Mouse (Mus musculus) hindbrain, embryonic 12.5 days (tissue): ENCODE data around the gene 1110008L16Rik. TPM values are rescaled to one million over a fixed set of nuclear protein-coding genes. Genes with fewer than 3 reads are reported as not detected.
A peak's percentile ranks its signal among the peaks of the same experiment; 100 is the strongest.
"Not testable (repeated sequence)": the region's sequence is repeated elsewhere in the genome, so short reads cannot be mapped to it uniquely, and the experiment has no call there.

Experiments used
- ATAC-seq: fragments of 200-750 bp; cut with Nextera tagmentation; 2 replicates; pipeline ENCODE4 v1.8.0; 2017; ENCODE audit warnings: moderate TSS enrichment; ENCODE audit not compliant: low FRiP score
- H3K27ac ChIP-seq: fragments of 300-500 bp; sonication (generic); 2 replicates; pipeline ENCODE4 v1.5.1; 2016; ENCODE audit warnings: mild to moderate bottlenecking
- H3K27me3 ChIP-seq: fragments of 300-500 bp; sonication (generic); 2 replicates; pipeline ENCODE4 v1.6.1; 2016; ENCODE audit warnings: mild to moderate bottlenecking
- H3K36me3 ChIP-seq: fragments of 300-500 bp; sonication (generic); 2 replicates; pipeline ENCODE4 v1.6.1; 2016; ENCODE audit warnings: mild to moderate bottlenecking
- H3K4me1 ChIP-seq: fragments of 300-500 bp; sonication (generic); 2 replicates; pipeline ENCODE4 v1.6.1; 2016
- H3K4me2 ChIP-seq: fragments of 300-500 bp; sonication (generic); replicated peaks from 2 replicates; pipeline ENCODE4 v1.6.1; 2016; ENCODE audit warnings: mild to moderate bottlenecking
- H3K4me3 ChIP-seq: fragments of 300-500 bp; sonication (generic); 2 replicates; pipeline ENCODE4 v1.5.1; 2016; ENCODE audit warnings: mild to moderate bottlenecking
- H3K9ac ChIP-seq: fragments of 300-500 bp; sonication (generic); 2 replicates; pipeline ENCODE4 v1.6.1; 2016; ENCODE audit warnings: mild to moderate bottlenecking, moderate library complexity
- H3K9me3 ChIP-seq: fragments of 300-500 bp; sonication (generic); replicated peaks from 2 replicates; pipeline ENCODE4 v1.6.1; 2016; ENCODE audit warnings: mild to moderate bottlenecking
- WGBS: fragments of 180-500 bp; shearing (Covaris S2); methylation state at CpG from one replicate; pipeline ENCODE4 v1.1.7; 2016; 5-methylcytosine and 5-hydroxymethylcytosine counted together
- polyA plus RNA-seq: library from polyadenylated mRNA; unstranded; fragments of >200 nt; fragmentation: Nextera tagmentation; extraction: Ambion mirVana; gene quantifications from 2 replicates; pipeline ENCODE4 v1.2.1, GENCODE M21; 2016

1110008L16Rik gene
- polyA plus RNA-seq, 1 experiment from 2014 or later: 12.0 TPM

DNA sequence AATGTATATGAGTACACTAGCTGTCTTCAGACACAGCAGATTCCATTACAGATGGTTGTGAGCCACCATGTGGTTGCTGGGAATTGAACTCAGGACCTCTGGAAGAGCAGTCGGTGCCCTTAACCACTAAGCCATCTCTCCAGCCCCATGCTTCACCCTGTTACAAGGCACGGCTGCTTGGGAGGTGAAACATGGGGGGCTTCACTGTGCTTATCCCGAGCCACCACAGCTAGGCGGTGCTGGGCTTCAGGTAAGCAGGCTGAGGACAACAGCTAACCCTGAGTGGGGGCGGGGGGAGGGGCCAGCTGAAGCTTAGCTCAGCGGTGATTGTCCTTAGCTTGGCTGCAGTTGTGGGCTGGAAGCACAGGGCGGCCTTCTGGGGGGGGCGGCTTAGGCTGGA is 10.1 kb downstream of the 1110008L16Rik start:
- peaks cover 29% of the 10 kb centered on the region for H3K36me3 ChIP-seq
- no peaks in the 10 kb centered on the region for H3K27me3 ChIP-seq
- no peaks in the 10 kb centered on the region for H3K9me3 ChIP-seq
- no peak overlapping the region for H3K27ac ChIP-seq
- 71% methylated on average over 8 of the region's 8 CpGs for WGBS
- H3K4me3 ChIP-seq: no peak overlapping the region
- H3K9ac ChIP-seq: no peak overlapping the region
- ATAC-seq: no peak
- H3K4me2 ChIP-seq: no peak overlapping the region
- H3K4me1 ChIP-seq: 0 out of 2 replicates have a peak, but pooled peaks cover 3% of the 10 kb centered on the region

DNA sequence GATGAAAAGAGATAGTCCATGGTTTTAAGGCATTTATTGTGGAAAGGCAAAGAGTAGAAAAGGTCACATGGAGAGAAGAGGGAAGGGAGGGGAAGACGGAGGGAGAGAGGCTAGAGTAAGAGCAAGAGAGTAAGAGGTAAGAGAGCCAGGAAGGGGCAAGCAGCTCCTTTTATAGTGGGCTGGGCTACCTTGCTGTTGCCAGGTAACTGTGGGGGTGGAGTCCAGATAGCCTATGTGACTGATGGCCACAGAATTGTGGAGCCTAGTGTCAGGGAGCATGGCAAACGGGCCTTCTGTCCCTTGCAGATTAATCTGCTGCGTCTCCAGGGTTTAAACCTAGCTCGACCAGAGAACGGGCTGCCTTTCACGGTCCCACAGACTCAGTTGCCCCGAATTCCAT is 12.5 kb downstream of the 1110008L16Rik start:
- no peaks in the 10 kb centered on the region for H3K9me3 ChIP-seq
- no peak overlapping the region for H3K4me2 ChIP-seq
- no peaks in the 10 kb centered on the region for H3K4me1 ChIP-seq
- no peak overlapping the region for H3K27ac ChIP-seq
- H3K36me3 ChIP-seq: peaks cover 29% of the 10 kb centered on the region
- WGBS: 89% methylated on average over 7 of the region's 7 CpGs
- H3K27me3 ChIP-seq: no peaks in the 10 kb centered on the region
- ATAC-seq: no peak
- no peak overlapping the region for H3K4me3 ChIP-seq
- H3K9ac ChIP-seq: no peak overlapping the region

DNA sequence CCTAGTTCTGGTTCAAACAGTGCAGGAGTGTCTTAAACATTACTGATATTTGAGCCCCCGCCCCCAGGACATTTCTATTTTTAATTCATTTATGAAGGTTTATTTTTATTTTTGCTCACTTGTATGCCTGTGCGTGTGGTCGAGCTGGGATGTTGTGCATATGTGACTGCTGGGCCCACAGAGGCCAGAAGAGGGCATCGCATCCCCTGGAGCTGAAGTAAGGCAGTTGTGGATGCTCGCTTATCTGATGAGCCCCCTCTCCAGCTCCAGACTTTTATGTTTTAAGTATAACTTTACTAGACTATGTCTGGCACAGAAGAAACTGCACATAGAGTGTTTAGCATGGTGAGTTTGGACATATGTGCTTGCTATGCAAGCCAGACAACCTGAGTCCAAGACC is 14.5 kb downstream of the 1110008L16Rik start:
- H3K36me3 ChIP-seq: peaks cover 20% of the 10 kb centered on the region
- no peak overlapping the region for H3K4me3 ChIP-seq
- H3K4me2 ChIP-seq: no peak overlapping the region
- WGBS: 86% methylated on average over 5 of the region's 5 CpGs
- no peak for ATAC-seq
- no peaks in the 10 kb centered on the region for H3K4me1 ChIP-seq
- H3K27me3 ChIP-seq: no peaks in the 10 kb centered on the region
- no peak overlapping the region for H3K9ac ChIP-seq
- no peak overlapping the region for H3K27ac ChIP-seq
- H3K9me3 ChIP-seq: no peaks in the 10 kb centered on the region

DNA sequence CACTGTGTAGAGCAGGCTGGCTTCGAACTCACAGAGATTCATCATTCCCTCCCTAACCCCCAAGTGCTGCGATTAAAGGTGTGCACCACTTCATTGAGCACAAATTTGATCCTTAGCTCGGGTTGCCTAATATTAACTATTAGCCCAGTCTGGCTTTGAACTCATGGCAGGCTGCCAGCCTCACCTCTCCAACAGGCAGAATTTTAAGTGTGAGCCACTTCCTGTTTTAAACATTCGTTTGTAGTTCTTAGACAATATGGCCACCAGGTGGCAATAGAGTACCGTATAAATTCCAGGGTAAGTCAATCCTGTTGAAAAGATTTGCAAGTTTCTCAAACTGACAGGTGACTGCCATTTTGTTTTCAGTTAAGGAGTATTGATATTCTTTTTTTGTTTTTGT is 15.8 kb downstream of the 1110008L16Rik start:
- H3K27me3 ChIP-seq: no peaks in the 10 kb centered on the region
- WGBS: 45% methylated on average over 5 of the region's 5 CpGs
- ATAC-seq: no peak

DNA sequence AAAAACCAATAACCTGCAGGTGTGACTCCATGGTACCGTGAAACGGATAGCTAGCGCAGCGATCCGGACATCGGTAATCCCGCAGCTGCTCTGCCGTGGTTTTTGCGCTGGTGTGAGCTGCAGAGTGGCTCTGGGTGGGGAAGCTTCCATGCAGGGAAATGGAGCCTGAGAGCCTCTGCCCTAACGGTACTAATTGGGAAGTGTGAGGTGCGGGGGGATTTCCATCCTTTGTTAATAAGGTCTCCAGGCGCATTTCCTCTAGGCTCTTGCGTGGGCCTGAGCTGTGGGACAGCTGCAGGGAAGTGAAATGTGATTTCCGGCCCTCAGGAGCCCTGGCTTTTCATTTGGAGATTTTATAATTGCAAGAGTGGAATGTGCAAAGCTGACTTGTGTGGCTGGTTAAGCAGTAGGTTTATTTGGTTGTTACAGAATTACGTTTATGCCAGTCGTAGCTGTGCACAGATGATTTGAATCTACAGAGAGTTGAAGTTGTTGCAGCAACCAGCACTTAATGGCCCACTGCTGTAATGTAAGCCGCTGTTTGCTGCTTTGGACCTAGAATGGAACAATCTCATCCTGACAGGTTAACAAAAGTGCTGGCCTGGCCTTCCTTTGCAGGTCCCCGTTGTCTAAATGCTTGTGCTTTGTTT is 22.4 kb downstream of the 1110008L16Rik start:
- Histone ChIP-seq H3K9me3 (no peaks in the 10 kb centered on the region), H3K4me2 (no peak overlapping the region), H3K36me3 (no peaks in the 10 kb centered on the region), H3K27ac (peak overlapping the region; percentile 44; the same call in 1 of the 2 replicates), H3K9ac (no peak overlapping the region), H3K27me3 (no peaks in the 10 kb centered on the region), H3K4me1 (no peaks in the 10 kb centered on the region), H3K4me3 (no peak overlapping the region)
- no peak for ATAC-seq
- 86% methylated on average over 18 of the region's 18 CpGs for WGBS

More for the DNA sequence above, 15.8 kb downstream of the 1110008L16Rik start:
- Histone ChIP-seq H3K4me1 (no peaks in the 10 kb centered on the region), H3K4me2 (no peak overlapping the region), H3K9ac (no peak overlapping the region), H3K36me3 (peaks cover 14% of the 10 kb centered on the region; the same call in 1 of the 2 replicates), H3K4me3 (no peak overlapping the region), H3K27ac (no peak overlapping the region), H3K9me3 (no peaks in the 10 kb centered on the region)

DNA sequence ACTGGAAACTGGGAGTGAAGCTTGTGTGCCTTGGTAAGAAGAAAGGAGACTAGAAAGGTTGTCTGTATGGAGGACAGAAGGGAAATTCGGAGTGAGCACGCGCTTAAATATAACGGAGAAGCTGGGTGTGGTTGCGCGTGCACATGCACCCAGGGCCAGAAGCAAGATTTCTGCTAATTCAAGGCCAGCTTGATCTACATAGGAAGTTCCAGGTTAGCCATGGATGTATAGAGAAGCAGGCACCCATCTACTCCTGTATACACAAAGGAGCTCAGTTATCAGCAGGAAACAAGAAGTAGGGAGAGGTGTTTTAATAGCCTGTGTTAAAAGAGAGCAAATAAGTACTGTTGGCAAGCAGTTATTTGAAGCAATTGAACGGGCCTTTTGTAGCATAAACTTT is 26.3 kb downstream of the 1110008L16Rik start:
- no peaks in the 10 kb centered on the region for H3K9me3 ChIP-seq
- no peak for ATAC-seq
- no peaks in the 10 kb centered on the region for H3K27me3 ChIP-seq
- no peaks in the 10 kb centered on the region for H3K4me1 ChIP-seq
- no peak overlapping the region for H3K4me2 ChIP-seq
- no peaks in the 10 kb centered on the region for H3K36me3 ChIP-seq
- H3K27ac ChIP-seq: no peak overlapping the region
- WGBS: 94% methylated on average over 7 of the region's 7 CpGs
- no peak overlapping the region for H3K9ac ChIP-seq
- no peak overlapping the region for H3K4me3 ChIP-seq

DNA sequence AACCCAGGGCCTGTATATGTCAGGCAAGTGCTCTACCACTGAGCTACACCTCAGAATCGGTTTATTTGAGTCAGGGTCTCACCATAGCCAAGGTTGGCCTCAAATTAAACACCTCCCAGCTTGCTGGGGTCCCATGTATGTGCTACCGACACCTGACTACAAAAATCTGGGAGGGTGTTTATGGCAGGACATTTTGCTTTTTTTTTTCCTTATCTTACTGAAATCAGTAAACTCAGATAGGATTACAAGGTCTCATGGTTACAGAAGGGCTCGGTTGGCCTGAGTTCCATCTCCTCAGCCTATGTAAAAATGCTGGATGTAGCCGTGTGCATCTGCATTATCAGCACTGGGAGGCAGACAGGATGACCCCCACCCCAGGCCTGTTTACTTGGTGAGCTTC is 29.4 kb downstream of the 1110008L16Rik start:
- no peaks in the 10 kb centered on the region for H3K9me3 ChIP-seq
- no peak overlapping the region for H3K27ac ChIP-seq
- H3K36me3 ChIP-seq: no peaks in the 10 kb centered on the region
- ATAC-seq: no peak
- WGBS: 86% methylated on average over 4 of the region's 4 CpGs
- no peak overlapping the region for H3K4me3 ChIP-seq
- no peak overlapping the region for H3K4me2 ChIP-seq
- H3K9ac ChIP-seq: no peak overlapping the region
- H3K4me1 ChIP-seq: no peaks in the 10 kb centered on the region
- no peaks in the 10 kb centered on the region for H3K27me3 ChIP-seq

DNA sequence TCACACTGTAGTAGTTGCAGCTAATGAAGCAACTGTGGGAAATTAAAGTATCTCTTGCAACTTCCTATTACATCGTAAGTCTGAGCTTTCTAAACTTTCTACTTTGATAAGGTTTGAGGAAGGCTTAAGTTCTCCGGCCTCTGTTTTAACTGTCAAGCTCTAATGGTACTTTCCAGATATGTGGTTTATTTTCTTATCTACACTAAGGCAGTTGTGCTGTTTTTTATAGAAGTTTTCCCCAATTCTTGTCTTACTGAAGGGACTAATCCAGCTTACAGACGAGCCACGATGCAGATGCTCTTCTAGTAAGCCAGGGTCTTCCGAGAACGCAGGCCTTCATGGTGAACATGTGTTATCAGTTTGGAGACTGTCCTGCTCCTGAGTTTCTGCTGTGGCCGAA is 30.0 kb downstream of the 1110008L16Rik start:
- no peak for ATAC-seq
- no peak overlapping the region for H3K4me3 ChIP-seq
- H3K4me1 ChIP-seq: no peaks in the 10 kb centered on the region
- no peaks in the 10 kb centered on the region for H3K27me3 ChIP-seq
- no peak overlapping the region for H3K9ac ChIP-seq
- H3K4me2 ChIP-seq: no peak overlapping the region
- no peak overlapping the region for H3K27ac ChIP-seq
- WGBS: 96% methylated on average over 7 of the region's 7 CpGs
- H3K36me3 ChIP-seq: no peaks in the 10 kb centered on the region
- H3K9me3 ChIP-seq: no peaks in the 10 kb centered on the region

DNA sequence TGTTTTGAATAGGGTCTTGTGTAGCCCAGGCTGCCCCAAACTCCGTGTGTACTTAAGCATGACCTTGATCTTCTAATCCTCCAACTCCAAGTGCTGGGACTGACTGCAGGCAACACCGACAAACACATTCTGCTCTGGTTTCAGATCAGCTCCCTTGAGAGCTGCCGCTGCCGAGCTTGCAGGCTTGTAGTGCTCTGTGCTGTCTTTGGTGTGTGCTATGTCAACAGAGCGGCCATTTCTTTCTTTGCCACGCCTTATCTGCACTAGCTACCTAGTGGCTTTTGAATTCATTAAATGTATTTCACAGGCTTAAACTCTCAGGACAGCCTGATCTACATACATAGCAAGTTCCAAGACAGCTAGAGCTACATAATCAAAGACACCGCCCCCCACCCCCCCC is 34.3 kb downstream of the 1110008L16Rik start:
- no peaks in the 10 kb centered on the region for H3K27me3 ChIP-seq
- no peak overlapping the region for H3K4me2 ChIP-seq
- no peaks in the 10 kb centered on the region for H3K4me1 ChIP-seq
- ATAC-seq: no peak
- no peak overlapping the region for H3K4me3 ChIP-seq
- H3K9me3 ChIP-seq: no peaks in the 10 kb centered on the region
- H3K27ac ChIP-seq: no peak overlapping the region
- H3K9ac ChIP-seq: no peak overlapping the region
- 88% methylated on average over 7 of the region's 7 CpGs for WGBS
- no peaks in the 10 kb centered on the region for H3K36me3 ChIP-seq

DNA sequence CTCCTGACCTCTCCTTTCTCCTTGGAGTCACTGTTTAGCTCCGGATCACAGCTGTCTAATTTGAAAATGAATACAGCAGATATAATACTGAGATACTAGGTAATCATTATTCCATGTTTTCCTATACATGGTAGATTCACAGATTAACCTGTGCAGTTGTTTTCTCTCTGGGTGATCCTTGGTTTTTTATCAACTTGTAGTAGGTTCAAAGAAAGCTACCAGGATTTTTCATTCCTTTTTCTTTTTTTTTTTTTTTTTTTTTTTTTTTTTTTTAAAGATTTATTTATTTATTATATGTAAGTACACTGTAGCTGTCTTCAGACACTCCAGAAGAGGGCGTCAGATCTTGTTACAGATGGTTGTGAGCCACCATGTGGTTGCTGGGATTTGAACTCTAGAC is 39.1 kb downstream of the 1110008L16Rik start:
- H3K4me3 ChIP-seq, H3K4me2 ChIP-seq, H3K9me3 ChIP-seq, H3K27me3 ChIP-seq, ATAC-seq, H3K9ac ChIP-seq, H3K4me1 ChIP-seq, H3K36me3 ChIP-seq, H3K27ac ChIP-seq: not testable (repeated sequence)
- 92% methylated on average over 1 of the region's 2 CpGs for WGBS

DNA sequence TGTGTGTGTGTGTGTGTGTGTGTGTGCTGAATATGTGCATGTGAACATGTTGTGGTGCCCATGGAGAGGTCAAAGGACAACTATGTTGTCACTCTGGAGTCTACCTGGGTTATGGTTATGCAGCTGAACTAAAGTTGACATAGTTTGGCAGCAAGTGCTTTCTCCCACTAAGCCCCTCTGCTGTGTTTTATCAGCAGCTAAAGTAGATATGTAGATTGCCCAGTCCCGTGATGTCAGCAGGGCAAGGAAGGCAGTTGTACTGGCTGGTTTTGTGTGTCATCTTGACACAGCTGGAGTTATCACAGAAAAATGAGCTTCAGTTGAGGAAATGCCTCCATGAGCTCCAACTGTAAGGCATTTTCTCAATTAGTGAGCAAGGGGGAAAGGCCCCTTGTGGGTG is 43.7 kb downstream of the 1110008L16Rik start:
- H3K4me2 ChIP-seq, H3K4me1 ChIP-seq, H3K9ac ChIP-seq, H3K36me3 ChIP-seq, H3K27ac ChIP-seq, H3K27me3 ChIP-seq, ATAC-seq, H3K9me3 ChIP-seq, H3K4me3 ChIP-seq: not testable (repeated sequence)
- 79% methylated on average over 1 of the region's 1 CpGs for WGBS

DNA sequence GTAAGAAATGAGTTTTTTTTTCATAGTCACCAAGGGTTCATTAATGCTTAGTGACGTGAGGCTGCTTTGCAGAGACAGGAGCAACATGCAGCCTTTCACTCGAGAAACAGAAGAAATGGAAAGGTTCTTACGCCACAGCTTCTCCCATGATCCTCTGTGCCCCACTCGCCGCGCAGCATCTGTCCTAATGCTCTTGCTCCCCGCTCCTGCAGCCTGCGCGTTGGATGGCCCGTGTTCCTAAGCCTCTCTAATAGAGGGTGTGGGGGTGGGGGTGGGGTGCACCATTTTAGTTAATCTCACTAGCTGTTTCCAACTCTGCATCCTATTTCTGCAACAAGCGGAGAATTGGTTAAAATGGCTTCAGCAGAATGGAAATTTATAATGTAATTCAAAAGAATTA is 44.6 kb downstream of the 1110008L16Rik start:
- no peak overlapping the region for H3K27ac ChIP-seq
- no peaks in the 10 kb centered on the region for H3K9me3 ChIP-seq
- no peak overlapping the region for H3K4me2 ChIP-seq
- 89% methylated on average over 11 of the region's 11 CpGs for WGBS
- H3K4me3 ChIP-seq: no peak overlapping the region
- no peaks in the 10 kb centered on the region for H3K27me3 ChIP-seq
- no peaks in the 10 kb centered on the region for H3K36me3 ChIP-seq
- ATAC-seq: no peak
- H3K4me1 ChIP-seq: no peaks in the 10 kb centered on the region
- no peak overlapping the region for H3K9ac ChIP-seq

DNA sequence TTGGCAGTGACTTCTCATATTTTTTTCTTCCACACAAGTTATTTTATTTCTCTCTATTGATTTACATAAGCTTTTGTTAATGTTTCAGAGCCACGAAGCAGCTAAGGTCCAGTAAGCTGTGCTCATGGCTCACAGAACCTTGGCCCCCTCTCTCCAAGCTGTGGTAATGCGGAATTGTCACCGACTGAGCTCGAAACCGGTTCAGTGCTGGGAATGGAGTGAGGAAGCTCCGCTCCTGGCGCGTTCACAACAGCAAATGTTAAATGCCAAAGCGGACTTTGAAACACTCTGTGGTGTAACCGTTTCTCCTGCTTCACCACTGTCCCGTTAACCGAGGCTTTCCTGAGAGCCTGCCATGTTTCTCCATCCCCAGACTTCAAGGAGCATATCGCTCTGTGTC is 45.2 kb downstream of the 1110008L16Rik start:
- H3K9me3 ChIP-seq: no peaks in the 10 kb centered on the region
- H3K4me1 ChIP-seq: no peaks in the 10 kb centered on the region
- H3K9ac ChIP-seq: no peak overlapping the region
- H3K4me3 ChIP-seq: no peak overlapping the region
- no peaks in the 10 kb centered on the region for H3K36me3 ChIP-seq
- no peaks in the 10 kb centered on the region for H3K27me3 ChIP-seq
- 88% methylated on average over 13 of the region's 13 CpGs for WGBS
- ATAC-seq: no peak
- H3K27ac ChIP-seq: no peak overlapping the region
- H3K4me2 ChIP-seq: no peak overlapping the region
